Mouse (Mus musculus) kidney, adult 2 months (tissue): ENCODE measurements around the gene Olfml2b. TPM values are rescaled to one million over a fixed set of nuclear protein-coding genes. Genes with fewer than 3 reads are reported as not detected.

Experiments
- DNase-seq: peaks from one replicate; pipeline ENCODE4 v3.0.0; 2021
- H3K27ac ChIP-seq: fragments of 200-500 bp; 2 replicates; pipeline ENCODE4 v1.5.1; 2012; ENCODE audit warnings: low read depth, low read length, control low read depth, inconsistent platforms; ENCODE audit not compliant: insufficient read depth
- H3K27me3 ChIP-seq: fragments of 200-500 bp; replicated peaks from 2 replicates; pipeline ENCODE4 v1.6.1; 2012; ENCODE audit warnings: mild to moderate bottlenecking, moderate library complexity, low read length, inconsistent platforms; ENCODE audit not compliant: control insufficient read depth, insufficient read depth
- H3K36me3 ChIP-seq: fragments of 200-500 bp; 2 replicates; pipeline ENCODE4 v1.6.1; 2012; ENCODE audit warnings: mild to moderate bottlenecking, moderate library complexity, low read length, inconsistent platforms; ENCODE audit not compliant: control insufficient read depth, insufficient read depth
- H3K4me1 ChIP-seq: fragments of 200-500 bp; 2 replicates; pipeline ENCODE4 v1.6.1; 2011; ENCODE audit warnings: low read length; ENCODE audit not compliant: control insufficient read depth, insufficient read depth
- H3K4me3 ChIP-seq: fragments of 200-500 bp; 2 replicates; pipeline ENCODE4 v1.5.1; 2011; ENCODE audit warnings: mild to moderate bottlenecking, low read depth, low read length, control low read depth; ENCODE audit not compliant: insufficient read depth
- CTCF ChIP-seq: fragments of 200-500 bp; conservative IDR thresholded peaks from 2 replicates; pipeline ENCODE4 v1.5.1; 2011; ENCODE audit warnings: low read depth, mild to moderate bottlenecking, control low read depth, low read length, moderate library complexity, mixed read lengths; ENCODE audit not compliant: insufficient read depth, insufficient read length
- POLR2A ChIP-seq: fragments of 200-500 bp; IDR thresholded peaks from one replicate; pipeline ENCODE4 v1.6.1; 2011; ENCODE audit warnings: low read depth, low read length, control low read depth
- WGBS: fragments of 180-500 bp; shearing (Covaris S2); methylation state at CpG from one replicate; pipeline ENCODE4 v1.1.7; 2018; 5-methylcytosine and 5-hydroxymethylcytosine counted together
- polyA plus RNA-seq: library from polyadenylated mRNA; depleted of rRNA; stranded (reverse); fragments of >200 nt; gene quantifications from 2 replicates; pipeline ENCODE4 v1.2.3, GENCODE M21; 2012

Gene Olfml2b
- polyA plus RNA-seq, 1 experiment, result 4.2 TPM

- TF ChIP-seq CTCF, result no peak
- no peak for TF ChIP-seq POLR2A
- WGBS, result 92% methylated on average over 3 of the region's 3 CpGs
- Histone ChIP-seq H3K4me3 (no peak overlapping the region), H3K4me1 (no peaks in the 10 kb centered on the region), H3K36me3 (no peaks in the 10 kb centered on the region), H3K27ac (no peak overlapping the region), H3K27me3 (no peaks in the 10 kb centered on the region)
- DNase-seq, result no peak
Measured at GRCm38 (mm10) chr1:170610695-170611094, 33.6 kb upstream of the Olfml2b start.

DNA sequence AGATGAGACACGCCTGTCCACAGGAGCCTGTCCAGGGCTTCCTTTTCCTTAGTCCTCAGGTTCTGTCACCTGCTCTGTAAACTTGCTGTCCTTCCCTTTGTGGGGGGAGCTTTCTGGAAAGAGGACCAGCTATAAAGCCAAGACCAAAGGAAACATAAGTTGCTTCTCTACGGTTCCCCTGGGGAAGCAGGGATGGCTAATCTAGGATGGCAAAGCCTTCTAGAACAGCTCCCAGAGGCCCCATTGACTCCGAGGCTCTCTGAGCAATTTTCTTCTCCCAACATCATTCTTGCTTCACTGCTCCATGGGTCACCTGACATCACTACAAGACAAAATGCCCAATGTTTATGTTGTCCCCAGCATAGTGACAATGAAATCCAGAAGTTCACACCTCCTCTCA, 32.7 kb upstream of the Olfml2b start:
- Histone ChIP-seq H3K4me3 (no peak overlapping the region), H3K36me3 (no peaks in the 10 kb centered on the region), H3K27ac (no peak overlapping the region), H3K4me1 (no peaks in the 10 kb centered on the region), H3K27me3 (no peaks in the 10 kb centered on the region)
- DNase-seq, result no peak
- TF ChIP-seq CTCF (no peak), POLR2A (no peak)
- WGBS, result 95% methylated on average over 3 of the region's 3 CpGs

DNA sequence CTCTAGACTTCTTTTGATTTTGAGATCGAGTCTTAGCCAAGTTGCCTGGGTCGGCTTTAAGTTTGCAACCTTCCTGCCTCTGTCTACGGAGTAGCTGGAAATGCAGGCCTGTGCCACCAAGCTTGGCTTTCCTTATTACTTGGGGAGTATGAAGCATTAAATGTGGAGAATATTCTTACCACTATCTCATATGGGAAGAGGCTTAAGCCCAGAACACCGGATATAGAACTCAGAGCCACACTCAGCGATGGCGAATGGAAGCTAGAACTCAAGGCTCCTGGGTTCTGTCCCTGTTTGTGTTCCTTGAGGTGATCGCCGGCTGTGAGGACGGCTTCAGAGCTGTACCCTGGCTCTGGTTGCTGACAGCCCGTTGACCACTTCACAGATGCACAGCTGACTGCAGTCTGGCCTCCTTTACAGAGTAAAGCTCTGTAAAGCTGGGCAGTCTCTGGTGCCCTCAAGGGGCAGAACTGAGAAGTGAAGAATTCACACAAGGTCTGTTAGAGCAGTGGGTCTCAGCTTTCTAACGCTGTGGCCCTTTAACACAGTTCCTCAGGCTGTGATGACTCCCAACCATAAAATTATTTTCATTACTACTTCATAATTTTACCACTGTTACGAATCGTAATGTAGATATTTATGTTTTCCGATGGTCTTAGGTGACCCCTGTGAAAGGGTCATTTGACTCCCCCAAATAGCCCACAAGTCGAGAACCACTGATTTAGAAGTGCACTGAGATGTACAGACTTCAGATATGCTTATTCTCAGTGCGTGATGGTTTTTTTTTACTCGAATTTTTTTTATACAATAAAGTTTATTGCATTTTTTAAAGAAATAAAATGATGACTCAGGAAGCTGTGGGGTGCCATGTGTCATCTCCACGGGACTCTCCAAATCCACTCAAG, 31.1 kb upstream of the Olfml2b start:
- H3K27ac ChIP-seq, result no peak overlapping the region
- H3K36me3 ChIP-seq, result no peaks in the 10 kb centered on the region
- no peaks in the 10 kb centered on the region for H3K4me1 ChIP-seq
- WGBS, result 56% methylated on average over 18 of the region's 18 CpGs
- TF ChIP-seq POLR2A (no peak), CTCF (peak; percentile 93)
- DNase-seq, result peak; percentile 70
- no peak overlapping the region for H3K4me3 ChIP-seq
- no peaks in the 10 kb centered on the region for H3K27me3 ChIP-seq

DNA sequence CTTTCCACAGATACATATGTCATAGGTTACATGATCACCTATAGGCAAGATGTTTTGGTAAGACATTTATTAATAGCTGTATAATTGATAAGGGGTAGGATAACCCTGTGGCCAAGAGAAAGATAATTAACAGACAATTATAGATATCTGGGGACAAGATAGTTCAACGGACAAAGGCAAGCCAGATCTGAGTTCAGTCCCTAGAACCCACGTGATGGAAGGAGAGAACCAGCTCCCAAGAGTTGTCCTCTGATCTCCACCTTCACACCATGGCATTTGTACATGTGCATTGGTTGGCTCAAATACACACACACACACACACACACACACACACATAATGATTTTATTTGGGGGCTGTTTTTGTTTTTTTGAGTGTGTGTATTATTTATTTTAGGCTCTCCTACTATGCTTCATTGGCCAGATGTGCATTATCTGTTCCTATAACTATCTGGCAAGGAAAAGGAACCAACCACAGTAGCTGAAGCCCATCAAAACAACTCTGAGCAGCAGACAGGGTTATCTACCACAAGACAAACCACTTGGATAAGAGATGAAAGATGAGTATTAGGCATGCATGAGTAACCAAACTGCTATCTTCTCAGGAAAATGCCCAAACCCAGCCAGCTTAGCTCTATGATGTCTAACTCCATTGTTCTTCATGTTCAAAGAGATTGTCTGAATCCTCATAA, 24.5 kb upstream of the Olfml2b start:
- Histone ChIP-seq H3K36me3 (no peaks in the 10 kb centered on the region), H3K4me3 (no peak overlapping the region), H3K27ac (no peak overlapping the region), H3K27me3 (no peaks in the 10 kb centered on the region), H3K4me1 (no peaks in the 10 kb centered on the region)
- DNase-seq, result no peak
- TF ChIP-seq POLR2A (no peak), CTCF (no peak)
- WGBS, result 89% methylated on average over 2 of the region's 2 CpGs

DNA sequence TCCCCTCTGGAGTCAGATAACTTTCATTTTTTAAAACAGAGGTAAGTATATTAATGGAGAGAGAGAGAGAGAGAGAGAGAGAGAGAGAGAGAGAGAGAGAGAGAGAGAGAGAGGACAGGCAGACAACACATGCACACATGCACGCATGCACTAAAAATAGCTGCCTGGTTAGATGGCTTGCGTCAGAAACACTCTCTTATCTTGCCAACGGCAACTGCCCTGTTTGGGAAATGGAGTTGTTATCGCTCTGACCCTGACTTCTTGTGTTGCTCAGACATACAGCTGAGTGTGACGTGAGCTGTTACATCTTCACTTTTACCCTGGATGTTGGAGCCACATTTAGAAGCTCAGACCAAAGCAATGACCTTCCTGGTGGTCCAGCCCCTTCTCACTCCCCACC, 21.4 kb upstream of the Olfml2b start:
- no peak overlapping the region for H3K27ac ChIP-seq

GRCm38 (mm10) chr1:170623432-170623831, 20.9 kb upstream of the Olfml2b start:
- Histone ChIP-seq H3K4me3 (no peak overlapping the region), H3K27ac (no peak overlapping the region), H3K36me3 (no peaks in the 10 kb centered on the region), H3K4me1 (no peaks in the 10 kb centered on the region), H3K27me3 (no peaks in the 10 kb centered on the region)
- 92% methylated on average over 1 of the region's 1 CpGs for WGBS
- TF ChIP-seq POLR2A (no peak), CTCF (no peak)
- no peak for DNase-seq

More for the DNA sequence above, 21.4 kb upstream of the Olfml2b start:
- no peak overlapping the region for H3K4me3 ChIP-seq
- H3K36me3 ChIP-seq, result no peaks in the 10 kb centered on the region
- 55% methylated on average over 5 of the region's 5 CpGs for WGBS
- no peak for TF ChIP-seq CTCF
- no peak for TF ChIP-seq POLR2A
- H3K27me3 ChIP-seq, result no peaks in the 10 kb centered on the region
- DNase-seq, result no peak
- H3K4me1 ChIP-seq, result no peaks in the 10 kb centered on the region

GRCm38 (mm10) chr1:170630489-170630888, 13.8 kb upstream of the Olfml2b start:
- 83% methylated on average over 4 of the region's 4 CpGs for WGBS
- DNase-seq, result no peak
- no peak overlapping the region for H3K4me3 ChIP-seq
- TF ChIP-seq CTCF (no peak), POLR2A (no peak)
- no peaks in the 10 kb centered on the region for H3K4me1 ChIP-seq
- H3K36me3 ChIP-seq, result no peaks in the 10 kb centered on the region
- H3K27me3 ChIP-seq, result no peaks in the 10 kb centered on the region
- H3K27ac ChIP-seq, result no peak overlapping the region
